Mouse (Mus musculus): Measurements from ENCODE around the gene Orai1. TPM values are rescaled to one million over a fixed set of nuclear protein-coding genes. Genes with fewer than 3 reads are reported as not detected.

Orai1 gene
- total RNA-seq, 1 experiment: 20.0 TPM

GRCm38 (mm10) chr5:123076419-123077281, 61.8 kb downstream of the Orai1 start:
- Histone ChIP-seq H3K36me3 (ENCODE audit: control insufficient read depth, insufficient read depth, low read length, poor library complexity, severe bottlenecking) (no peaks in the 10 kb centered on the region), H3K4me3 (ENCODE audit: insufficient read depth in 1 of 2, low read depth in 1 of 2, low read length in 2 of 2, poor library complexity in 1 of 2, severe bottlenecking in 1 of 2) (peak overlapping the region; percentile 72 to 92), H3K9ac (ENCODE audit: insufficient read depth, low read depth, low read length, poor library complexity, severe bottlenecking) (peak overlapping the region; percentile 83), H3K9me3 (ENCODE audit: control insufficient read depth, insufficient read depth, low read depth, low read length) (no peaks in the 10 kb centered on the region), H3K27ac (ENCODE audit: insufficient read depth, low read depth, low read length, poor library complexity, severe bottlenecking) (no peak overlapping the region), H3K4me1 (ENCODE audit: control insufficient read depth in 2 of 2, insufficient read depth in 2 of 2, low read length in 2 of 2, poor library complexity in 1 of 2) (peaks cover 0 to 8% of the 10 kb centered on the region in 2 experiments; a peak in 2 of 4 replicates)
- DNase-seq (ENCODE audit: low read depth, low spot score): no peak
- TF ChIP-seq ZNF384 (IDR thresholded peaks at IDR 0.05; ENCODE audit: low read depth, low read length) (no peak), HCFC1 (IDR thresholded peaks at IDR 0.05; ENCODE audit: borderline replicate concordance, insufficient read depth, low read length) (no peak; the same call in 1 of the 2 replicates), CHD2 (IDR thresholded peaks at IDR 0.05; ENCODE audit: low read depth, low read length) (no peak), MAFK (IDR thresholded peaks at IDR 0.05; ENCODE audit: insufficient read depth, low read depth, low read length) (no peak), ZC3H11A (IDR thresholded peaks at IDR 0.05; ENCODE audit: borderline replicate concordance, low read depth, low read length) (no peak)
- in situ Hi-C loops (cut with MboI; ENCODE audit: low sequenced_read_pairs in 2 of 2, unreplicated experiment in 2 of 2): no loop called here

DNA sequence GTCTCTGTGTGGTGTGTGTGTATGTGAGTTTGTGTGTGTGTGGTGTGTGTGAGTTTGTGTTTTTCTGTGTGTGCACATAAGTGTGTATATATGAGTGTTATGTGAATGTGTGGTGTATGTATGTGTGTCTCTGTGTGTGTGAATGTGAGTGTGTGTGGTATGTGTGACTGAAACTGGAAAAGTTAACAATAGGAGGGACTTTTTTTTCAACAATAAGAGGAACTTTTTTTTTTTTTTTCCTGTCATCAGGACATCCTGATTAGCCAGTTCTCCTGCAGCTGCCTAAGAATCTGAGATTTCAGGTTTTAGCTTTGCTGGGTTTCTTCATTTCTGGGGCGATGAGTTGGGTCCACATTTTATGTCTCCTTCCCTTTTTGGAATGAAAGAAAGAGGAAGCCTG, 64.7 kb downstream of the Orai1 start:
- H3K4me3 ChIP-seq (ENCODE audit: insufficient read depth in 1 of 2, low read depth in 1 of 2, low read length in 2 of 2, poor library complexity in 1 of 2, severe bottlenecking in 1 of 2): no peak overlapping the region
- no peak overlapping the region for H3K27ac ChIP-seq (ENCODE audit: insufficient read depth, low read depth, low read length, poor library complexity, severe bottlenecking)
- in situ Hi-C loops (cut with MboI; ENCODE audit: low sequenced_read_pairs in 2 of 2, unreplicated experiment in 2 of 2): no loop called here
- peaks cover 0 to 8% of the 10 kb centered on the region in 2 experiments; a peak in 2 of 4 replicates for H3K4me1 ChIP-seq (ENCODE audit: control insufficient read depth in 2 of 2, insufficient read depth in 2 of 2, low read length in 2 of 2, poor library complexity in 1 of 2)
- no peak overlapping the region for H3K9ac ChIP-seq (ENCODE audit: insufficient read depth, low read depth, low read length, poor library complexity, severe bottlenecking)
- DNase-seq (ENCODE audit: low read depth, low spot score): no peak
- H3K36me3 ChIP-seq (ENCODE audit: control insufficient read depth, insufficient read depth, low read length, poor library complexity, severe bottlenecking): no peaks in the 10 kb centered on the region
- TF ChIP-seq ZC3H11A (IDR thresholded peaks at IDR 0.05; ENCODE audit: borderline replicate concordance, low read depth, low read length) (no peak), CHD2 (IDR thresholded peaks at IDR 0.05; ENCODE audit: low read depth, low read length) (no peak)
- no peaks in the 10 kb centered on the region for H3K9me3 ChIP-seq (ENCODE audit: control insufficient read depth, insufficient read depth, low read depth, low read length)

DNA sequence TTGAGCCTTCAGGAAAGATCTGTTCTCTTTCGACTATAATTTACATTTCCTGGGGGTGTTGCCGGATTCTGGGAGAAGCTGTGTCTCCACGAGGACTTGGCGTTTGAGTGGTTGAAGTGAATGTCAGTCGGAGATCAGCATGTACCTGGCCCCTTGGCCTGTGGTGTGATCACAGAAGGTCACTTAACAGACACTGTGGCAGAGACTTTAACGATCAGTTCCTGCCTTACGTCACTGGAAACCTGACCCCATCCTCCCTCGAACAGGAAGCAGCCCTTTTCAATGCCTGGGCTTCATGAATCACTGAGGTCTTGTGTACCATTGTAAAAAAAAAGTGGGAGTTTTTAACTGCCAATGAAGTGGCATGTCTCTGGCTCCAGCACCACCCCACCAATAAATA, 65.2 kb downstream of the Orai1 start:
- H3K4me1 ChIP-seq (ENCODE audit: control insufficient read depth in 2 of 2, insufficient read depth in 2 of 2, low read length in 2 of 2, poor library complexity in 1 of 2): peaks cover 0 to 11% of the 10 kb centered on the region in 2 experiments; a peak in 2 of 4 replicates
- H3K4me3 ChIP-seq (ENCODE audit: insufficient read depth in 1 of 2, low read depth in 1 of 2, low read length in 2 of 2, poor library complexity in 1 of 2, severe bottlenecking in 1 of 2): no peak overlapping the region
- TF ChIP-seq ZNF384 (IDR thresholded peaks at IDR 0.05; ENCODE audit: low read depth, low read length): no peak
- TF ChIP-seq CHD2 (IDR thresholded peaks at IDR 0.05; ENCODE audit: low read depth, low read length): no peak
- TF ChIP-seq HCFC1 (IDR thresholded peaks at IDR 0.05; ENCODE audit: borderline replicate concordance, insufficient read depth, low read length): no peak
- TF ChIP-seq MAFK (IDR thresholded peaks at IDR 0.05; ENCODE audit: insufficient read depth, low read depth, low read length): no peak
- no peak for TF ChIP-seq ZC3H11A (IDR thresholded peaks at IDR 0.05; ENCODE audit: borderline replicate concordance, low read depth, low read length)
- in situ Hi-C loops (cut with MboI; ENCODE audit: low sequenced_read_pairs in 2 of 2, unreplicated experiment in 2 of 2): no loop called here
- H3K27ac ChIP-seq (ENCODE audit: insufficient read depth, low read depth, low read length, poor library complexity, severe bottlenecking): no peak overlapping the region; the same call in 1 of the 2 replicates
- H3K9me3 ChIP-seq (ENCODE audit: control insufficient read depth, insufficient read depth, low read depth, low read length): no peaks in the 10 kb centered on the region
- H3K9ac ChIP-seq (ENCODE audit: insufficient read depth, low read depth, low read length, poor library complexity, severe bottlenecking): no peak overlapping the region
- DNase-seq (ENCODE audit: low read depth, low spot score): no peak
- no peaks in the 10 kb centered on the region for H3K36me3 ChIP-seq (ENCODE audit: control insufficient read depth, insufficient read depth, low read length, poor library complexity, severe bottlenecking)

Other genes with a start within 250 kb of the Orai1 start
- 12.7 and 16.1 TPM in 2 replicates for gene Camkk2, start 235.7 kb upstream of the Orai1 start, total RNA-seq (2012; rRNA removed)
- 285 and 344 TPM in 2 replicates for gene Anapc5, start 193.7 kb upstream of the Orai1 start, total RNA-seq (2012; rRNA removed)
- 22.0 and 26.1 TPM in 2 replicates for gene Rnf34, start 165.0 kb upstream of the Orai1 start, total RNA-seq (2012; rRNA removed)
- gene Kdm2b, start 25.3 kb upstream of the Orai1 start, total RNA-seq (2012; rRNA removed): 66.1 and 68.6 TPM in 2 replicates
- gene Morn3, start 31.9 kb downstream of the Orai1 start, total RNA-seq (2012; rRNA removed): 0.62 and 0.63 TPM in 2 replicates
- gene Tmem120b, start 53.3 kb downstream of the Orai1 start, total RNA-seq (2012; rRNA removed): 21.9 and 29.4 TPM in 2 replicates
- 2.3 and 2.5 TPM in 2 replicates for gene Rhof, start 117.6 kb downstream of the Orai1 start, total RNA-seq (2012; rRNA removed)
- 7.6 and 9.8 TPM in 2 replicates for gene Setd1b, start 127.1 kb downstream of the Orai1 start, total RNA-seq (2012; rRNA removed)
- 22.9 and 27.0 TPM in 2 replicates for gene Psmd9, start 154.3 kb downstream of the Orai1 start, total RNA-seq (2012; rRNA removed)
- not detected in 2 replicates for gene Hpd, start 167.7 kb downstream of the Orai1 start, total RNA-seq (2012; rRNA removed)
- gene Wdr66, start 237.0 kb downstream of the Orai1 start, total RNA-seq (2012; rRNA removed): 0.36 and 0.42 TPM in 2 replicates

Measured in ES-E14 (cell line).